9 mouse cellular contexts compared by ENCODE assay signal in genomic region chrX:38237731-38238130, GRCm38 (mm10). TPM values are rescaled to one million over a fixed set of nuclear protein-coding genes. Genes with fewer than 3 reads are reported as not detected.
DNase-seq lines count a peak whose midpoint lies in the region; ATAC-seq and TF ChIP-seq lines count a peak whose summit lies in the region.
"Had no signal": no experiment of that assay in that cellular context is flagged by ENCODE, and none has a peak within 500 bp of the region (broad histone marks: within the 10 kb centered on the region; RNA-seq: fewer than 3 reads in every experiment).

No protein-coding gene starts in this region.

- H3K4me1 ChIP-seq in neural tube, embryonic 15.5 days = no peaks in the 10 kb centered on the region

- intact Hi-C loops in gastrocnemius, adult 2 months (cut with DNase I) = no loop called here
- intact Hi-C loops in left cerebral cortex, adult 2 months (cut with DNase I) = no loop called here

- H3K9me3 ChIP-seq in neural tube, embryonic 15.5 days (replicated peaks) = no peaks in the 10 kb centered on the region

- no peak overlapping the region for H3K4me3 ChIP-seq in gastrocnemius, adult 2 months
- H3K4me3 ChIP-seq in neural tube, embryonic 15.5 days (replicated peaks) = no peak overlapping the region
- no peak overlapping the region for H3K4me3 ChIP-seq in left cerebral cortex, adult 2 months
- H3K4me3 ChIP-seq: myocyte had no signal

- no peak overlapping the region for H3K4me2 ChIP-seq in neural tube, embryonic 15.5 days

- TF ChIP-seq CTCF in gastrocnemius, adult 2 months (IDR thresholded peaks at IDR 0.05) = peak; percentile 76
- peak; percentile 64 for TF ChIP-seq CTCF in left cerebral cortex, adult 2 months (IDR thresholded peaks at IDR 0.05)

- peak; percentile 35 for DNase-seq in gastrocnemius, adult 2 months
- no peak for DNase-seq in gastrocnemius, postnatal 25 days
- peak; percentile 54 for DNase-seq in neural tube, embryonic 10.5 days (ENCODE audit: extremely low spot score, low spot score)
- peak; percentile 69 for DNase-seq in adrenal gland, postnatal 14 days
- peak; percentile 12 to 23 for DNase-seq in left cerebral cortex, adult 2 months (ENCODE audit: extremely low spot score in 1 of 2, low spot score in 2 of 2)
- DNase-seq in spleen, postnatal 36 days (ENCODE audit: low spot score in 2 of 2) = peak; percentile 11 to 17
- DNase-seq in urinary bladder, adult 2 months (ENCODE audit: low spot score) = no peak

- 36% methylated on average over 2 of the region's 2 CpGs for WGBS in neural tube, embryonic 15.5 days

- ATAC-seq in neural tube, embryonic 15.5 days (ENCODE audit: low FRiP score) = no peak

- no peaks in the 10 kb centered on the region for H3K36me3 ChIP-seq in neural tube, embryonic 15.5 days

- H3K27me3 ChIP-seq in neural tube, embryonic 15.5 days (replicated peaks) = no peaks in the 10 kb centered on the region

- no peak overlapping the region for H3K9ac ChIP-seq in neural tube, embryonic 15.5 days (replicated peaks)

- H3K27ac ChIP-seq in gastrocnemius, adult 2 months = no peak overlapping the region
- no peak overlapping the region for H3K27ac ChIP-seq in neural tube, embryonic 15.5 days (replicated peaks)
- H3K27ac ChIP-seq in left cerebral cortex, adult 2 months = no peak overlapping the region

RNA-seq across cellular contexts. Expression of gene Tmem255a, which starts 14.5 kb away (rescaled TPM):
- under 1 TPM; 0.28 to 0.61 TPM for total RNA-seq in gastrocnemius, adult 2 months (2021)
- total RNA-seq in gastrocnemius, postnatal 25 days (2021) = under 1 TPM; 0.49 to 0.75 TPM
- 48.0 and 48.5 TPM in 2 replicates for polyA plus RNA-seq in neural tube, embryonic 15.5 days (2015; fragmentation: Nextera tagmentation; extraction: Ambion mirVana)
- total RNA-seq in adrenal gland, postnatal 14 days (2021) = 9.9 and 12.2 TPM in 2 replicates
- total RNA-seq in left cerebral cortex, adult 2 months (2021) = 10 to 100 TPM; 16.9 to 26.7 TPM
- polyA plus RNA-seq in urinary bladder, adult 2 months (2012; rRNA removed) = 5.6 and 6.0 TPM in 2 replicates

RNA-seq across cellular contexts. Expression of gene Zbtb33, which starts 48.1 kb away (rescaled TPM):
- 1 to 10 TPM; 5.7 to 7.7 TPM for total RNA-seq in gastrocnemius, adult 2 months (2021)
- total RNA-seq in gastrocnemius, postnatal 25 days (2021) = 1 to 10 TPM; 6.1 to 6.2 TPM
- polyA plus RNA-seq in neural tube, embryonic 15.5 days (2015; fragmentation: Nextera tagmentation; extraction: Ambion mirVana) = 4.3 and 4.5 TPM in 2 replicates
- 29.4 and 30.3 TPM in 2 replicates for total RNA-seq in adrenal gland, postnatal 14 days (2021)
- total RNA-seq in left cerebral cortex, adult 2 months (2021) = 10 to 100 TPM; 23.1 to 24.1 TPM
- polyA plus RNA-seq in urinary bladder, adult 2 months (2012; rRNA removed) = 8.6 and 8.9 TPM in 2 replicates

Comparison
In these comparisons a context has a peak if more than half of its experiments do, and no peak if none do; other contexts are left out.
1. DNase-seq: peak in gastrocnemius, adult 2 months (single experiment), neural tube, embryonic 10.5 days (single experiment), adrenal gland, postnatal 14 days (single experiment), left cerebral cortex, adult 2 months (2 of 2) and spleen, postnatal 36 days (2 of 2); none in gastrocnemius, postnatal 25 days (single experiment) and urinary bladder, adult 2 months (single experiment).